Mouse (Mus musculus) right cerebral cortex, postnatal 14 days (tissue): ENCODE measurements around the gene Rccd1.

Source experiments
- DNase-seq: peaks from one replicate; pipeline ENCODE4 v3.0.0; 2022

Rccd1 gene

DNA sequence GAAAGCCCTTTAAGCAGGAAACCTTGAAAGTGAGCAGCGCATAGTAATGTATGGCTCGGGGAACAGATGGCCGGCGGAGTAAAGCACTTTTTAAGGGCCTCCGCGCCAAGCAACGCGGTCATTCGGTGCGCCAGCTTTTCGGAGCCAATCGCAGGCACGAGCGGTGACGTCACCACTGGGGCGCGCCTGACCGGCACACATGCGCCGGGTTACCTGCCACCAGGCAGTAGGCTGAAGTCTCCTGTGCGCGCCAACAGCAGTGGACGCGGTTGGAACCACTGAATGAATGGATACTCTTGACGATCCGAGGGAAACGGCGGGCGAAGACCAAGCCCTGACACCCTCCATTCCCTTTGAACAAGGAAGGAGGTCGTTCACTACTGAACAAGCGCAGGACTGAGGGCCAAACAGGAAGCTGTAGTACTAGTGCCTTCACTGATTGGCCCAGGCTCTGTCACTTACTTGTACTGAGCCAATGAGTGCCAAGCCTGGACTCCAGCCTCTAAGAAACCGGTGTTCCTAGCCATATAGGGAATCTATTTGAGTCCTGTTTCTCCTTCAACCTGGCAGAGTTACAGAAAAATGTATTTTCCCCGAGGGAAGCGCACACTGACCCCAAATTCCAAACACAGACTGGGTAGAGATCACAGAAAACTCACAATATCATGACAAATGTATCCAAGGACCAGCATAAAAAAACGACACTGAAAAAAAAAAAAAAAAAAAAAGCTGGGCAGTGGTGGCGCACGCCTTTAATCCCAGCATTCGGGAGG is at the start of gene Rccd1:
Rccd1 (minus strand) TSS at position 412 of the 773 bp plus-strand sequence.
- DNase-seq, result peak; percentile 97

- no peak for DNase-seq
Measured at GRCm38 (mm10) chr7:80373850-80374249, 49.6 kb upstream of the Rccd1 start.

GRCm38 (mm10) chr7:80373352-80373751 is 49.1 kb upstream of the Rccd1 start:
- DNase-seq, result no peak

- no peak for DNase-seq
Measured at GRCm38 (mm10) chr7:80372667-80373066, 48.4 kb upstream of the Rccd1 start.

DNA sequence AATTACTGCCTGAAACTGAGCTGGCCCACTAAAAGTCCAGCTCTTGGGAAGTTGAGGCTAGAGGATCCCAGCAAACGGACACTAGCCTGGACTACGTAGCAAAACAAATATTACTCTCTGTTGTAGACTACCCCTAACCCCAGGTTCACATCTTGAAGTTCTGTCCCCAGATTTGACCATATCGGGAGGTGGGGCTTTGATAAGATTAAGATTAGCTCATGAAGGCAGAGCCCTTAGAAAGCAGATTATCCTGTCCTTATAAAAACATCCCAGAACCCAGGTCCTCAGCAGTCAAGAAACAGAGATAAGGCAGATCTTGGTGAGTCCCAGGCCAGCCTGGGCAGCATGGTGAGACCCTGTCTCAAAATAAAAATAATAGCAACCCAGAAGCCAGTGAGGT is 47.9 kb upstream of the Rccd1 start:
- no peak for DNase-seq

DNA sequence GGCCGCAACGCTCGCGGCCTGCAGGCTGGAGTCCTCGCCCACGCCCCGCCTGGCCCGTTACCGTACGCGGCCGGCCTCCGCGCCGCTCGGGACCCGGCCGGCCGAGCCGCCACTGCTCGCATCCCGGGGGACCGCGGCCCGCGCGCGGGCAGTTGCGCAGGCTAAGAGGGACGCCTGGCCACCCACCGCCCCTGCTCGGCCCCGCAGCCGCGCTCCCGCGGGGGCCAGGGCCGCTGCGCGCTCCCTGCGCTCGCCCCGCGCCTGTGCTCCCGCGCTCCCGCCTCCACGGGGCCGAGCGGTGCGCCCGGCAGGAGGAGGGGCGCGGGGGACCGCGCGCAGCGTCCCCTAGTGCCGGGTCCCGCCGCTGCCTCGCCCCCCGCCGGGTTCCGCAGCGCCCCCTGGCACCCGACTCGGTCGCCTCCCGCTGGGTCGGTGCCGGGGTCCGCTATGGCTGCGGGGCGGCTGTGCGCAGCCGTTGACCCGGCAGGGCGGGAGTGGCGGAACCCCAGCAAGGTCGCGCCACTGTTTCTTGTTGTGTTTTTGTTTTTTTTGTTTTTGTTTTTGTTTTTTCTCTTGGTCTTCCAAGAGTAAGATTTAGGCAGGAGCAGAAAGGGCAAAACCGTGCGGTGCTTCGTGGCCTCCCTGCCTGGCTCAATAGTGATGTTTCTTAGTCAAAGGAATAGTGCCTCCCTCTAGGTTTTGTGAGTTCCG is 46.9 kb upstream of the Rccd1 start, which contains the start of gene Man2a2:
Man2a2 (minus strand) TSS at position 335 of the 711 bp plus-strand sequence.
- peak; percentile 82 for DNase-seq

- peak; percentile 86 for DNase-seq
Measured at GRCm38 (mm10) chr7:80370649-80371040, 46.4 kb upstream of the Rccd1 start.

- DNase-seq, result no peak
Measured at GRCm38 (mm10) chr7:80369967-80370431, 45.7 kb upstream of the Rccd1 start.

DNA sequence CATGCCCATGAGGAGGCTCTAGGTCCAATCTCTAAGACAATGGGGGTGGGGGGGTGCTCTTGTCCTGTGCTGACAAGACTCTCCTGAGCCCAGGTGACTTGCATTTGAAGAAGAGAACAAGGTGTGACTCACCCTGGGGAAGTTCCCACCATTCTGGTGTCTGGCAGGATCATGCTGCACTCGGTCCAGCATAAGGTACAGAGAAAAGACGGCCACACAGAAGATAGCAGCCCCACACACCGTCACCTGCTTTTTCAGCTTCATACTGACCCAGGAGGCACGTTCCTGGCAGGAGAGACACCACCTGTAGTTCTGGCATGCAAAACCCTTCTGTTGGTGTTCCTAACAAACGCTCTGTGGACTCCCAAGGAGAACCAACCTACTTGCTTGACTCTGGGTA is 45.2 kb upstream of the Rccd1 start:
- no peak for DNase-seq

DNA sequence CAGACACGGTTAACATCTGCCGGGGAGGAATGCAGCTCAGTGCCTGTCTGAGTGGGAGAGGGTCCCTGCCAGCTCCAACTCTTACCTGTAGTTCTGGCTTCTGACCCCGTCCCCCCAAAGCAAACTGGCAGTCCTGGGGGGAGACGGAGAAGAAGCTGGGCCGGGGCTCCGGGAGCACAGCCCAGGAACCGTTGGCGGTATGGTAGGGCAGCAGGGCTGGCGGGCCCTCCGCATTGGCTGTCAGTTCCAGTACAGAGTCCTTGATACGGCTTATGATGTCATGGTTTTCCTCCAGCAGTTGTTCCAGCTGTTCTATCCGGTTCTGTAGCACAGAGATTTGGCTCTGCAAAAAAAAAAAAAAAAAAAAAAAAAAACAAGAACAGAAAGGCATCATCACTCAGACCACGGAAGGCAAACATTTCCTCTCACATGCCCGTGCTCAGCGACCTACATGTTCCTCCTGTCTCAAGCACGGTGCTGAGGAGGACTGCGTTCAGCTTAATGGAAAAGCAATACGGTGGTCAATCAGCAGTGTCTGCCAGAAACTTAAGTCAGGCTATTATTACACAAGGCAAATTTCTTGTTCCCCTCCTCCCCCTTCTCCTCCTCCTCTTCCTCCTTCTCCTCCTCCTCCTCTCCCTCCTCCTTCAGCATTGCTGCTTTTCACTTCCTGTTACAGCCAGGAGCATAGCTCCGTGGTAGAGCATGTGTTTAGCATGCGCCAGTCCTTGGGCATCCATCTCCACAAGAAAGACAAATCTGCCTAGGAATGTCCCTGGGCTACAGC is 44.6 kb upstream of the Rccd1 start:
- no peak for DNase-seq

- DNase-seq, result no peak
Measured at GRCm38 (mm10) chr7:80368009-80368408, 43.8 kb upstream of the Rccd1 start.

- DNase-seq, result no peak
Measured at GRCm38 (mm10) chr7:80367232-80367631, 43.0 kb upstream of the Rccd1 start.

DNA sequence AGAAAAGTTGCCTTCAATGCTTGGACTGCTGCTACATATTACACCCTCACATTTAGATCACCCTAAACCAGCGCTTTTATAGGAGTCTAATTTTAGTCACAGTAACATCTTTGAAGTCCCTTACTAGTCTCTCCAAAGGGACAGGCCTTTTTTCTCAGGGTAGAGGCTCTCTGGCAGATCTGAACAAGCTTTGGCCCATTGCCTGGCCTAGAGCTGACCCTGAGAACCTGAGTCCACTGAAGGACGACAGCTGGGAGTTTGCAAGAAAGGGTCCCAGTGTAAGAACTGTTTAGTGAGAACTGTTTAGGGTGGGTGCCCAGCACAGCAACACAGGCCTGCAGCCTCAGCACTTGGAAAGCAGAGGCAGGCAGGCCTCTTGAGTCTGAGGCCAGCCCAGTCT is 41.5 kb upstream of the Rccd1 start:
- DNase-seq, result no peak

GRCm38 (mm10) chr7:80360435-80360834 is 36.2 kb upstream of the Rccd1 start:
- no peak for DNase-seq

DNA sequence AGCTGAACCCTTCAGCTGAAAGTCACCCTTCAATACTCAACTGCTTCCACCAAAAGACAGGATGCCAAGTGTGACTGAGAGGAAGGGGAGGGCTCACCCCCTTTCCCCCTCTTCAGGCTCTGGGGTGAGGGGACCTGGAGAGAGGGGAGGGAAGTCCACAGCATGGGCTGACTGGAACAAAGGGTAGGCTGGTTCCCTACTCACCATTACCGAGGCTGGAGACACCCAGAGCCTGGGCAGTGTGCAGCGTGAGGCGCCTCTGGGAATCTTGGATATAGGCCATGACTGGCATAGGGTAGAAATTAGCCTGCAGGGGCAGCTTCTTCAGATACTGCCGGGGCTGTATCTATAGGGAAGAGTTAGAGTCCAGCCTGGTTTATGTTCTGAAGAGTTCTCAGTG is 33.8 kb upstream of the Rccd1 start:
- DNase-seq, result no peak

DNA sequence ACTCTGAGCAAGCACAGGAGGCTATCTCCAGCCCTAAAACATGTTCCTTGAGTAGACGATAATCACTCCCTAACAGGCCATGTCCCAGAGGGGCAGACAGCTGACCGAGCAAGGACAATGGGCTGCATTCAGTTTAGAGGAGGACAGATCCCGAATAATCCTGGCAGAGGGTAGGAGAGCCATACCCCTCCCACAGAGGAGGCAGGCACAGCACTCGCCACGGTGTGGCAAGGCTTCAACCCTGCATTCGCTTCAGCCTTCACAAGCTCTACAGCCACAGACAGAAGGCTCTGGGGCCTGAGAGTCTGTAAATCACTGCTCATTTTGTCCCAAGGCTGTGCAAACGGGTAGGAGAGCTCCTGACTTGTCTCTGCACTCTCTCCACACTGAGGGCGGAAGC is 32.9 kb upstream of the Rccd1 start:
- DNase-seq, result no peak

- DNase-seq, result no peak
Measured at GRCm38 (mm10) chr7:80356351-80356750, 32.1 kb upstream of the Rccd1 start.

DNA sequence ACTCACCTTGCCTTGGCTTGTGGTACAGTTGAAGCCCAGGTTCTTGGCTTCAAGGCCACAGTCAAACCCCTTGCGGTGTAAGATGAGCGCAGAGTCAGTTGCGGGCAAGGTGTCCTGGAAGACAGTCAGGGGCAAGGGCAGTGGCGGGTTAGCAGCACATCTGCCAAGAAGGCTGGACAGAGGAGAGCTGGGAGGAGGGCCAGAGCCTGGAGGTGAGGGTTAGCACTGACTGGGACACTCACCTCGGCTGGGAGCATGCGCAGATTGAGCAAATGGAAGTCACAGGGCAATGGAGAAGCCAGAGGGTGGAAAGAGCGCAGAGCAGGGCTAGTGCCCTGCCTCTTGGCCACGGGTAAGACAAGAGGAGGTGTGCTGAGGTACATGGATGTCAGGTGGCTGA is 28.7 kb upstream of the Rccd1 start:
- DNase-seq, result no peak

DNA sequence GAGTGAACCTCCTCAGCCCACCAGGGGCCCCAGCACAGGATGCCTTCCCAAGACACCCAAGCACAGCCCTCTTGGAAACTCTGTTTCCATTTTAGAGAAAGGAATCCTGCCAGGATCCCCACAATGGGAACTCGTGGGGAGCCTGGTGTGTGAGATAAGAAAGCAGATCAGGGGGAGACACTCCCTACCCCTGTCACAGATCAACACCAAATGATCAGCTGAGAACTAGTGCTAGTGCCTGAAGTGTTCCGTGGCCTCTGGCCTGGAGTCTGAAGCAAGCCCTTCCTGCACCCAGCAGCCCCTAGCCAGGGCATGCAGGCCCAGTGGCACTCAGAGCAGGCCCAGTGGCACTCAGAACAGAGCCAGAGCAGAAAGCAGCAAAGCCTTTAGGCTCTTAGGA is 26.6 kb upstream of the Rccd1 start:
- no peak for DNase-seq

DNA sequence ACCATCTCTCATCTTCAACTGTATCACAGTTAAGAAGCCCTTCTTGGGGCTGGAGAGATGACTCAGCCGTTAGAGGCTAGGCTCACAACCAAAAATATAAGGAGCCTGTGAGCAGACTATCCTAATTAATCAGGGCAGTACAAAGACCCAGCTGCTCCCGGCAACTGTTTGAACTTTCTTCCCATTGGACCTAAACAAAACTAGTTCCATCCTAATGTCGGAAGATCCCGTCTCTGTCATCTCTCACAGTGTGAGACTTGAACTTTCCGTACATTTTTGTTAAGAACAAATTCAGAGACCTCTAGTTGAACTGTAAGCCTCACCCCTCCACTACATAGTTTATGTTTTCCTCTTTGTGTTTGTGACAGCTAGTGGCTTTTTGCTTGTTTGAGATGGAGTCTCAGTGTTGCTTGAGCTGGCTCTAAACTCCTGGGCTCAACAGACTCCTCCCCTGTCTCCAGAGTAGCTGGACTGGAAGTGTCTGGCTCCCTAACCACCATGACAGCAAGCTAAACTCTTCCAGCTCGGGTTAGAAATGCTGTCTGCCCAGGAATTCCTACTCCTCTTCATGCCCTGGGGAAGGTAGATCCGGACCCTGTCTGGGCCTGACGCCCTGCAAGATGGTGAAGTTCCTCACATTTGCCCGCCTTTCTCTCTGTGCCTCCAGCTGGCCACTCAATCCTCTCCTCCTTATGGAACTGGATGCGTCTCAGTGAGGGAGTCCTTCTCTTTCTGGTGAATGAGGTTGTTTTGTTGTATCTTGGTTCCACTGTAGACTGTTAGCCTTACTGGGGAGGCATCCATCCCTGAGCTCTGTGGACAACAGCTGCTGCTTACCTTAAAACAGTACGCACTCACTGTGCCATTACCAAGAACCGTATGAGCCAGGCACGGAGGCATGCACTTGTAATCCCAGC is 23.7 kb upstream of the Rccd1 start:
- DNase-seq, result no peak

DNA sequence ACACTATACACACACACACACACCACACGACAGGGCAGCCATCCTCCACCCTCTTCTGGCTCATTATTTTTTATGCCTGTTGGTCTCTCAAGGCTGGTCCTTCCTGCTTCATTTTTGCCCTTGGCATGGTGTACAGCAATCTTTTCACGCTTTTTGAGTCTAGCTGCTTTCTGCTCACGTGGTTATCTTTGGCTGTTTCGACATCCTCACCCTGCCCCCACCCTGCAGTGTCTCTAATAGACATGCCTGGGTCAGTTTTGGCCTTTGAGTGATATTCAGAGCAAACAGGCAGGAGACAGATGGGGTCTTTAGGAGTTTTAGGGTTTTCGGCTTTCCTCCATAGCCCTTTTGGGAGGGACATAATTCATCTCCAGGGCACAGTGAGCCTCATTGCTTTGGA is 22.6 kb upstream of the Rccd1 start:
- no peak for DNase-seq

GRCm38 (mm10) chr7:80346173-80346572 is 21.9 kb upstream of the Rccd1 start:
- no peak for DNase-seq
